Mouse (Mus musculus): ENCODE measurements around the gene Satb2.

Gene Satb2

DNA sequence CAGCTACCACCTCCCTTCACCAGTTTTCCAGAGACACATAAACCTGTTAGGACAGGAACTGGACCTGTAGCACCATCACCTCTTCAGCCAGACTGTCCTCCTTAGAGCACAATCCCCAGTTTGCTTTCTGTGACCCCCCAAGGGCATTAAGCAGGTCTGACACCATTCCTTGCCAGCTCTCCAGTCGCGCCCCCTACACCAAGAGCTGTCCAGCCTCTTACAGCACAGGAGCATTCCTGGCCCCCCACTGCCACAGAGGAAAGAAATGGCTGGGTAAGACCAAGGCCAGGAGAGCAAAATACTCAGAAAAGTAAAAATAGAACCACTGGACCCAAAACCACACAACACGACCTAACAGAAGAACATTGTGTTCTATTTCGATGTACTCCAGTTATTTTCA lies 48.4 kb downstream of the Satb2 start:
- no peak for DNase-seq (ENCODE audit: low read depth)

DNA sequence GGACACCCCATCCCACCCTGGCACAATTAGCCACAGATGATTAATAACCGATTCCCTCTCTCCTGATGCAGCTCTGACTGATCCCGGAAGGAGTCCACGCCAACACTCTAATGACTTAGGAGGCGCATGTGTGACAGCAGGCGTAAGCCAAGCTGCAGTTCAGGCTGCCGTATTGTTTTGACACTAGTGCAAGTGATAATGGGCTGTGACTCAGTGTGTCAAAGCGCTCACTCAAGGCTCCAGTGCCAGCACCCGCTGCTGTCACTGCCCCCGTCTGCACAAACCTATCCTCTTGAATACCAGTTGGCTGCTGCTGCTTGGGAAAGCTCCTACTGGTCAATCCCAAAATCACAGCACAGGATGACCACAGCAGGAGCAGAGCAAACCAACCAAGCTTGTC lies 49.7 kb downstream of the Satb2 start:
- no peak for DNase-seq (ENCODE audit: low read depth)

DNA sequence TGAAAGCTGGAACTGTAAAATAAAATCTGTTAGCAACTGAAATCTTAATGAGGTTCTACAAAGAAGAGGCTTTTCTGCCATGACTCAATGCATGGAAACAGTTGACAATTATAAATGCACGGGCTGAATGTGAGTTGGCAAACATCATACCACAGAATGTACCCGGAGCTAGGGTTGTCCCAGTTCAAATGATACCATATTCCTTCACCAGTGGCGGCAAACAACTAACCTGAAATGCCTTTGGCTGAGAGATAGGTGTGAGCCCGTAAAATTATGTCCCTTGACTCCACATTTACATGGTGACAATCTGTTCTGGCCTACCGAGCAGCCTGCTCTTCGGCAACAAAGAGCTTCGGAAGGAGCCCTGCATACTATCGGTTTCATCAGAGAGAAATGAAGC lies 58.0 kb downstream of the Satb2 start:
- DNase-seq (ENCODE audit: low read depth), result no peak

DNA sequence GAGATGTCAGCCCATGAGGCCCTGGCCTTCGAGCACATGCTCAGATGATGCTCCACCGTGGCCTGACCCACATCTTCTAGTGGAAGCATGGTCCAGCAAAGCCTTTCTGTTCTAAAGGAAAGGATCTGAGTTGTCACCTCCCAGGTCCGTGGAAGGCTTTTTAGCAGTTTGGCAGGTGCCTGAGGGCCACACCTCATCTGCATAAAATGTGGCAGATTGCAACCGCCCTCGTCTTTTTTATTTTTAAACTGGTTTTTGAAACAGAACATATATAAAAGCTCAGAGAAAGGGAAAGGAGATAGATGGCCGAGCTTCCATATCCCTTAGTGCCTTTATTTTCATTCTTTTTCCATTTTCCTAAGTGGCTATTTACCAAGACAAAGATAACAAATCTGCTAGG lies 64.2 kb downstream of the Satb2 start:
- DNase-seq (ENCODE audit: low read depth), result no peak

DNA sequence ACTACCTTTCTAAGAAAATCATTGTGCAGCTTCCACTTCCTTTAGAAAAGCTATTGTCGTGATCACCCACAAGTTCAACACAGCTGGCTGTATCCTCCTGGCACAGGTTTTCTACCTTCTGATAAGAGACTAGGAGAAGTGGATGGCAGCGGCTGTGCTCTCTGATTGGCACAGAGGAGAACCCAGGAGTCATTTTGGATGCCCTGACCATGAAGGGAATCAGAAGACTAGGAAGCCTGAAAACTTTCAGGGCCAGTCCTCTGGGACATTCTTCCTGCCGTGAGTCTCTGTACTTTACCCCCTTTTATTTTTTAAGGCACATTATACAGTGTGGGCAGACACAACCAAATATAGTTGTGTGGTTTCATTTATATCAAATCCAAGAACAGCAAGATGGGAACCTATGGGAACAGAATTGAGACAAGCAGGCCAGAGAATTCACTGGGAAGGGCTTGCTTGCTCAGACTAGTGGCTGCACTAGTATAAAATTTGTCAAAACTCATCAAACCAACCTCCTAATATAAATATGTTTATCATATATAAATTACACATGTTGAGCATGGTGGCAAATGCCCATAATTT lies 77.7 kb downstream of the Satb2 start:
- DNase-seq (ENCODE audit: low read depth), result no peak

DNA sequence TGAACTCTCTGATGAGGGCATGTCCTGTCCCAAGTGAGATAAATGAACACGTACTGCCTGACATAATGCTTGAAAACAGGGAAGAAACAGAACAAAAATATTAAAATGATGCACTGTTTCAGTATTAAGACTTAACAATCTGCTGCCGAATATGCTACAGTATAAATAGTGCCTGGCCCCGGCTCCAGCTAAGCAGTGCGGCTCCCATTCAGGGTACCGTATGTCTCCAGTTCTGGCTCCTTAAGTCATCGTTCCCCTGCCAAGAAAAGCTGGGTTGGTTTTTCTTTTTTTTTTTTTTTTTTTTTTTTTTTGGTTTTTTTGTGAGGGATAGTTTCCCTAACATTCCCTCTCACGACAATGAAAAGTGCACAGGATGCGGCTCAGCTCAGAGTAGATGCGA lies 78.3 kb downstream of the Satb2 start:
- no peak for DNase-seq (ENCODE audit: low read depth)

DNA sequence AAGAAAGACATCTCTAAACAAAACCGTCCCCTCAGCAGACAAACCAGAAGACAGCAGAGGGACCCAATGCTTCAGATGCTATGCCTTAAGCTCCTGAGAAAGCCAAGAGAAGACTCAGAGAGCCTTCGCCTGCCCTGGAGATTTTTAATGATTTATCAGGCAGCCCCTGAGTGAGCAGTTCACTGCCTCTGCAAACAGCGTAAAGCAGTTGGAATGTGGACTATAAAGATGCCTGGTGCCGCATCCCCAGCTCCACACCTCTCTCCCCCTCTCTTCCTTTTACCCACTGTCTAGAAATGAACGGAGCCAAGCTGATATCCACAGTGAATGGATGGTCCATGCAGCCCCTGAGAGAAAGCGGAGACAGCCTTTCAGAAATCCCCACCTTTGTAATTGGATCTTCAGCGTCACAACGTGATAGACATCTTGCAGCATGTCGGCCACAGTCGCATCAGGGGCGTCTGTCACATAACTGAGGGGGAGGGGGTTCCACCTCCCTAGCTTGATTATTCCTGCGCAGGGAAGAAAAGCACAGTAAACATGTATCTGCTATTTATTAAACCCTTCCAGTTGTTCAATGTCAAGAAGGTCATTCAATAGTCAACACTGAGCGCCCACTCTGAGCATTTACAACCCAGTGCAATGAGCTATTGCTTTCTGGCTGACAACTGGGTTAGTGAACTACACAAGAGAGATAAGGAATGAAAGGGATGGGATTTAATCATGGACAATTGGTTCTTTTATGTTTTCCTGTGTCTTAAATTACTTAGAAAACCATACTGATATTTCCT lies 79.6 kb downstream of the Satb2 start:
- DNase-seq (ENCODE audit: low read depth), result no peak

DNA sequence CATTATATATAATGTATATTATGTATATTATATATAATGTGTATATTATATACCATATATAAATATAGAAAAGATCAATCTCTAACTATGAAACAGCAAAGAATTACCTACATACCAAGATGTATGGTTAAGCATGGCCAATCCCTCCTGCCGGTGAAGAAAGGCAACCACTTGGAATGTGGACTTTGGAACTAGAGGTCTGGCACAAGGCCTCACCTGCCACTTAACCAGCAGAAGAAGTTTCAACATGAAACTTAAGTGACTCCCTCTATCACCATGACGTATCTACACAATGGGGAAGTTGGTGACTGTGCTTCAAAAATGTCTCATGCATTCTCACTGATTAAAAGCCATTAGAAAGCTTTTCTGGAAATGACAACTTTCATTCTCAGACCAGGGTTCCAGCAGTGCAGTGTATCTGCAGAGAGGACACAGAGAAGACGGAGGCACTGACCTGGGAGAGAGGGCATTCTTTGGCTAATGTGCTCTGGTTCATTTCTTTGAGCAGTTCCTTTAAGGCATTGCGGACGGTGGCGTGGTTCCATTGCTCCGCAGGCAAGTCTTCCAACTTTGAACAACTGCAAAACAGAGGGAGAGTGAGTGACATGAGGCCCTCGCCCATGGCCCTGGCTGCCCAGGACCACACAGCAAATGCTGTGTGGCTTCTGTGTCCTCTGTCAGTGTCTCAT lies 80.8 kb downstream of the Satb2 start:
- DNase-seq (ENCODE audit: low read depth), result no peak

DNA sequence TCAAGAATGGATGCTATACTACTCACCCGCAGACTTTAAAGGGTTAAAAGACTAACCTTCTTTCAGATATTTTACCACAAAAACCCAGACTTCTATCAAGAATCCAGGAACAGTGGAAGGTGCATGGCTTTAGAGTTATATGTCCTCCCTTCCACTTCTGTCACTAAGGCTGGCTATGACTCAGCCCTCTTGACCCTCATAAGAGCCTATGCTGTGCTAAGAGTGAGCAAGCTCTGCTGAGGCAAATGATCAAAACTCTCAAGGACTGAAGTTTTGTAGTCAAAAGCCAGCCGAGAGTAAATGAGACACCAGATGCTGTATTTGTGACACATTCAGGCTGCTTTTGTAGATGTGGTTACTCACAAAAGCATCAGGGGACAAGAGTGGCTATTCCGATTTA lies 81.8 kb downstream of the Satb2 start:
- DNase-seq (ENCODE audit: low read depth), result no peak

DNA sequence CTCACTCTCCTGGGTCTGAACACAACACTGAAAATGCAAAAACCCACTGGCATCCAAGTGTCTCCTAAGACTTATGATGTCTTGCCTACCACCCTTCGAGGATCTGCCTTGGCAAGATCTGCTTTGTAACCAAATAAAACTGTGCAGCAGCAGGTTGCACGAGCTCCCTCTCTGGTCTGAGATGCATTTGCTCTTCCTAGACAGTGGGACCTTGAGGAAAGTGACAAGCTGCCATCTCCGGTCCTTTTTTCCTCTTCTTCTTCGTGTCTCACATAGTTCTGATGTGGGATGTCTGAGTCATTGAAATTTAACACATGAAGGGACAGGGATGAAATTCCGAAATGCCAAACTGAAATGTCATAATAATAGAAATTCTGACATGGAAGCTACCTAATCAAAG lies 85.7 kb downstream of the Satb2 start:
- DNase-seq (ENCODE audit: low read depth), result no peak

DNA sequence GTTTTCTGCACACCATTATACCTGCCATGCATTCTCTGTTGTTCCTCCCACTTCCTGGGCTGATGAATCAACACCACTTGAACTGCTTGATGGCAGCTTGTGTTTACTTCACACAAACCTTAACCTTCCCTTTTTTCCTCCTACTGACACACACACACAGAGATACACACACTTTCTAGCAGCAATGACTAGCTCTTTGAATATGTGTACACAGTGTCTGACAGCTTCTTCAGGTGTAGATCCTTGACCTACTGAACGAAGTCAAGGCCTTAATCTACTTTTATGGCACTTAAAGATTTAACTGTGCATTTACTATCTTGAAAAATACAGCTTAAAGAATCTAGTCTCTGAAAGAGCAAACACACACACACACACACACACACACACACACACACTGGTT lies 89.5 kb downstream of the Satb2 start:
- no peak for DNase-seq (ENCODE audit: low read depth)

DNA sequence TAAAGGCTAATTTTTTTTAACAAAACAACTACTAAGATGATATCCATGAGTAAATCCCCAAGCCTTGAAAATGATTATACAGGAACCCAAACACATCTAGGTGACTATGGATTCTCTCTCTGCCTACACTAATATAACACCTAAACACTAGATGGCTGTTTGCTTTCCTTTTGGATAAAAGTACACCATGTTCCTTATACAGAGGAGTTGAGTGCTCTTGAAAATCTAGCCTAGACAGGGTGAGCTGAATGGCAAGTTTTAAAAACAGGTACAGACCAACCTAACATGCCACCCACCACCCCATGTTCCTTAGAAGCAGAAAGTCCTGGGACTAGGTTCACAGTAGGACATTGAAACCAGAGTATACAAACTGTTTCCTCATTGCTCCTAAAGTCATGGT lies 90.9 kb downstream of the Satb2 start:
- DNase-seq (ENCODE audit: low read depth), result no peak

DNA sequence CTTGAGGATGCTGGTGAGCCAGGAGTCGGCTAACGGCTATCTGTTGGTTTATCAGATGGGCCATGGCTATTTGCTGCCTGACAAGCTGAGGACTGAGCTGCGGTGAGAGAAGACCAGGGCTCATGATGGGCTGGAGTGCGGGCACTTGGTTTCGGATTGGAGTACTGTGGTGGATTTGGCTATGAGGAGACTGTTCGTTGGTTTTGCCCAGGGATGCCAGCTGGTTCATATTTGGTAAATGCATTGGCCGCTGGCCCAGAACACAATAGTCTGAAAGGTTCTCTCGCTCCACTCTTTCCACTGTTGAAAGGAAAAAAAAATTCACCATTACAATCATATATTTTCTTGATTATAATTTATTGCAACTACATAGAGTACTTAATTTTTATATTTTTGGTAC lies 107.0 kb downstream of the Satb2 start:
- no peak for DNase-seq (ENCODE audit: low read depth)

DNA sequence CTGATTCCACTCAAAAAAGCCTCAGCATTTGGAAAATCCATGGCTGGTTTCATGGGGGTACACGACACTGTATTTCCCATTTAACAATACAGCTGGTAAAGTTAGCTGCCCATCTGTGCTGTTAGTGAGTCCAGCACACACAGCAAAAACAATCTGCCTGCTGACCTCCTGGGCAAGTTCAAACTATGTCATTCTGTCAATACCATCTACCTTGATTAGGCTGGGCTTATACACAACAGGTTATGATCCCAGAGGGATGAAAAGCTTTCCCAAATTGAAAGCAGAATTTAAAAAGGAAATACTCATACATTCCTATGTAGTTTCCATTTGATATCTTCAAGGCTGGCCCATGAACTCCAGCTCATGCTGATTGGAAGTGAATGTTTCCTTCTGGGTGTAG lies 113.2 kb downstream of the Satb2 start:
- no peak for DNase-seq (ENCODE audit: low read depth)

DNA sequence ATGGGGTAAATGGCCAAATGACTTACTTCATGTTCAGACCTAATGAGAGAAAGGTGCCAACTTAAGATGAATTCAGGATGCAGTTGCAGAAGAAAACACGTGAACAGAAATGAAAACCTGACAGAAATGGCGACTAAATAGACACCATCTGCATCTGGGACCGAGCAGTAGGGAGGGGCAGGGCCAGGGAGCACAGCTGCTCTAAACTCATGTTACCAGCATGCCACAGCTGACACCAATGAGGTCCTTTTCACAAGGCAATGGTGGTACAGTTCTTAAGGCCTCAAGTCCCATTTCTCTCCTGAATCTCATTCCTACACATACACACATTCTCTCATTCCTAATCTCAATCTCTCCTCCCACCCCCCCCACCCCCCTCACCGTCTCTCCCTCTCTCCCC lies 115.7 kb downstream of the Satb2 start:
- no peak for DNase-seq (ENCODE audit: low read depth)

DNA sequence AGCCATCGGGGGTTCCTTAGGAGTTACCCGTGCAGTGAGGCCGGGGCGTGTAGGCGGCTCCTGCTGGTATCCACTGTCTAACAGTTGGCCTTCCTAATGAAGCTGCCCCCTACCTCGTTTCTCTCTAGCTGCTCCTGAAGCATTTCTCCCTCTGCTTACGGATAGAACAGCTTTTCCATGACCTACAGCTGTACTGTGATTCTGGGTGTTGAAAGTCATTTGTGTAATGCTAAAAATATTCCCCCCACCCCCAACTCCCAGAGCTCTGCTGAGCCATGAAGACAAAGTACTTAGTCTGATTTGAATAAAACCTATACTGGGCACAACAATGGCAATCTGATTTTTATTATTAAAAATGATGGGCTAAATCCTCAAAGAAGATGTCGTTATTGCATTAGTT lies 121.2 kb downstream of the Satb2 start:
- DNase-seq (ENCODE audit: low read depth), result no peak

DNA sequence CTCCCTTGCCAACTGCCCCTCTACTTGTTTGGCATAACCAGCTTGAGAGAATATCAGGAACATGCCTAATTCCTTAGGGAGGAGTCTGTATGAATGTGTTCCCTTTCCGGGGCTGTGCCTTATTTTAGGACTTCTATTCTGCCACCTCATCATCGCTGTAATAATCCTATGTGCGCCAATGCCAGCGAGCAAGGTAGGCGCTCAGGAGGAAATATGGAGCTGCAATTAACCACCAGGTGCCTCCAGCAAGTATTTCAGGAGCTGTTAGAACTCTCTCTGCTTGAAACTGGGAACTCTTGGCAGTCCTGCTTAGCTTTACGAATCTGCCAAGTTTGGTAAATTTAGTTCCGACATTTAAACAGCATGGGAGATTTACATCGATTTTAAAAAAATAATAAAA lies 128.0 kb downstream of the Satb2 start:
- no peak for DNase-seq (ENCODE audit: low read depth)

DNA sequence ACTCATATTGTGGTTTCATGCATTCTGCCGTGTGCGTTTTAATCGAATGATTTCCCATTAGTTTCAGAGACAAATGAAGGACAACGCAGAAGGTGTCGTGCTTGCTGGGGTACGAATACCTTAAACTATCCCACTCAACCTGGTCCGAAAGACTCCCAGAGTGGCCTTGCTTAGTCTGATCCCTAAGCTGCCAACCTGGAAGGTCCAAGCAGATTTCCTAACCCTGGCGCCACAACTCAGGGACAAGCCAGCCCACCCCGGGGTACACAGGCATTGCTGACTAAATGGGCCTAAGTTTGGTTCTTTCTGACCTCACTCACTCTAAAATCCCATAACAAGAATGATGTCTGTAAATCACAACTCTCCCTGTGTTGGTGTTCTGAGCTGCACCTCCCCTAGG lies 132.1 kb downstream of the Satb2 start:
- no peak for DNase-seq (ENCODE audit: low read depth)

DNA sequence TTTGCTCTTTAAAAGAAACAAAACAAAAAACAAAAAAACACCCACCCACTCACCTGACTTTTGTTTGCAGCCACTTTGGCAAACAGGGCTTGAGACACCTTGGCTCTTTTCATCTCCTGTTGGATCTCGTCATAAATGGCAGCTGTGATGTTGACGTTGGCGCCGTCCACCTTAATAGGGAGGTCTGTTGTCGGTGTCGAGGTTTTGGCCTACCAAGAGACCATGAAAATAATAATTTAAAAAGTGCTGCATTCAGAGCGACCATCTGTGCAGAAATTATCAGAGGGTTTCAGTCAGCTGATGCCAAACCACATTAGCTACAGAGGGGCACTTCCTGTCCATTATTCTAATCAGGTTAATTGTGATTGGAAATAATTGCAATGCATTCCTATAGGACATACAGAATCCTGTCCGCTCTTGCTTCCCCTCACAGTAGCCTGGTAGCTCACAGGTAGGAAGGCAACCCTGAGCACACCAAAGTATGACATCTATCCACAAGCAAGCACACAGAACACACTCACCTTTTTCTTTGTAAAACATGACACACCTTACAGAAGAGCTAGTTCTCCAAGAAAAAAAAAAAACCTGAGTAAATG lies 132.8 kb downstream of the Satb2 start:
- no peak for DNase-seq (ENCODE audit: low read depth)

DNA sequence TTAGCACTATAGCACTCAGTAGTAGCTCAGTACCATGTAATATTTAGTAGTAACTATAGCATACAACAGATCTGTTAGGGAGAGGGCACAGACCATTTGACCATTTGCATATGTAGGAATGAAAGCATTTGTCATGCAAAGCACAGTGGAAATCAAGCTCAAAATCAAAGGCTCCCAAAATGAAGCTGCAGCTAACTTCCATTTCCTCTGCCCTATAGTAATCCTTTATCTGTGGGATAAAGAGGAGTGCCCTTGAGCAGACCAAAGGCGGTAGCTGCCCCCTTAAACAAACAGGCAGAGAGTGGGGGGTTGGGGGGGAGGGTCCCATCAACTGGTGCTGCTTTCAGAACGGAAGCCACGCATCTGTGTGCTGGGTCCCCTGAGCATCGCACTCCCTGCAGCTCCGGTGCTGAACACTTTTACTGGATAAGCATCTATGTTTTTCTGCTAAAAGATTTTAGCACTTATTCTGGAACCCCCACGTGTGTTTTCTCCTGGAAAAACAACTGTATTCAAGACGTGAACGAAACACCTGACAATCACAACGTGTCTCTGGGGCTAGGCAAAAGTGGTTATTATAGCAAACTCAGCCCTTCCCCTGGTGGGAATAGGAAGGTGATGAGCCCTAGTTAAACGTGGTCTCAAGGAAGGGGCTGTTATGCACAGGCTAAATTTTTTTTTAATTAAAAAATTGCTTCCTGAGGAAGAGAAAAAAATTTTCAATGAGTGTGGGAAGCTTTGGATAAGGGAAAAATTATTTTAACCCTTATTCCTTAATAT lies 133.7 kb downstream of the Satb2 start:
- DNase-seq (ENCODE audit: low read depth), result no peak

DNA sequence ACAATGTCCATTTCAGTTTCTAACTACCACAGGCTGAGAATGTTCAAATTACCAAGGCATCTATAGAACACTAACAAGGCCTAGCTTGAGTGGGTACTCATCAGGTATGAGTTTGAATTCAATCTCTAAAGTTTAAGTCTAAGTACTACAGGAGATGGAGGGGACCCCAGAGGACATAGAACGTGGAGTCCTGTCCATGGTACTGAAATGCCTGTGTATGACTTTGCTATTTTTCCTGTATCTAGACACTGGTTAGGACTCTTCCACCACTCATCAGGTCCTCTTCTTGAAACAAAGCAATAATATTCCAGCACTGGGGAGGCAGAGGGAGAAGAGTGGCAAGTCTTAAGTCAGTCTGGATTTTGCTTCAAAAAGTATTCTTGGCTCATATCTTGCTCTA lies 139.5 kb downstream of the Satb2 start:
- no peak for DNase-seq (ENCODE audit: low read depth)

Data from fibroblast of lung, adult 2 months (primary cell).